Mouse (Mus musculus) right cerebral cortex, postnatal 25 days (tissue): Measurements from ENCODE around the gene Nav2.

Source experiments
- DNase-seq: peaks from one replicate; pipeline ENCODE4 v3.0.0; 2022

Nav2 gene

DNA sequence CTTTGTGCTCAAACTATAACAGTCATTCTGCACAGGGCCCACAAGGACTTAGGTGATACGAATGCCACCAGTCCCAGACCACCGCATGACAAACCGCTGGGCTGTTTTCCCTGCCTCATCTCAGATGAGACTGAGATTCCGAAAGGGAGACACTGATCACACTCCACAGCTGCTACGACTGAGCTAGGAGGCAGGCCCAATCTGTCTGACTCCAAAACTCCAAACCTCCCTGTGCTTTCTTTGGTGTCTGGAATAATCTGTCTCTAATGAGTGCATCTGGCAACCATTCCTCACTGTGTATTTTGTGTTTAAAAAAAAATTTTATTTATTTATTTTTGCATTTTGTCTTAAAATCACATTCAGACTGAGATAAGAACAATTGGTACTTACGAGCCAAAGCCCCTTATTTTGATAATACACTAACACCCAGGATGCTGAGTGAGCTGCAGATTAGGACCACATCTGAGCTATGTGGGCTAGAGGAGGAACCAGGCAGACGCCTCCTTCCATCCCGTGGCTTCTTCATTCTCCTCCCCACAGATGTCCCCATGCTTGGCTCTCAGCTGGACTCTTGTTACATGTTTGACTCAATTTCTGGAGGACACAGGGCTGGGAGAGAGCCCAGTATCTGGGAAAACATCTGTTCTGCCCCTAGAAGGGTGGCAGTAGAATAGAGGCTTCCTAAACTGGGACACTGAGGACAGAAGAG, 149.9 kb downstream of the Nav2 start:
- no peak for DNase-seq

DNA sequence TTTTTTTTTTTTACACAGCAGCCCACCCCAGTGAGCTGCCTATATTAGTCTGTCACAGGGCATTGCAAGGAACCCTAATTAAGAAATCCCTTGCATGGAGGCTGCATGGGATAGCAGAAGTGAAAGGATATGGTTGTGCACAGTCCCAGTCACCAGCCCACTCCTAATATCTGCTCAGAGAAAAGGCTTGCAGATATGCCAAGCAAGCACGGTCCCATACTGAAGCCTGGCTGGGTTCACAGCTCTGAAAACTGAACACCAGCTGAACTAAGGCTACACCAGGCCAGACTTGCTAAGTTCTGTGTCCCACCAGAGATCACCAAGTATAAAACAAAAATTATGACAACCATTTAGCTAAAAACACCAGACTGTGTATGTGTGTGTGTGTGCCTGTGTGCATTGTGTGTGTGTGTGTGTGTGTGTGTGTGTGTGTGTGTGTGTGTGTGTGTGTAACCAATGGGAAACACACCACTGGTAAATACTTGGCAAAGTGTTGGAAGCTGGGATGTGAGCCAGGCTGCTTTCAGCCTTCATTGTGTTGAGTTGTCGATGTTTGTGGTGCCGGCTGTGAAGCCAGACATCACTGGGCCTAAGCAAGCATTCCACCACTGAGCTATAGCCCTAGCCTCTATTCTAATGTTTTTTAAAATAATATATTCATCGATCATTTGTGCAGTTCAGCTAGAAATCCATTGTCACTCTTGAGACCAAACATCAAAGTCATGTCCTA, 156.4 kb downstream of the Nav2 start:
- DNase-seq: no peak

DNA sequence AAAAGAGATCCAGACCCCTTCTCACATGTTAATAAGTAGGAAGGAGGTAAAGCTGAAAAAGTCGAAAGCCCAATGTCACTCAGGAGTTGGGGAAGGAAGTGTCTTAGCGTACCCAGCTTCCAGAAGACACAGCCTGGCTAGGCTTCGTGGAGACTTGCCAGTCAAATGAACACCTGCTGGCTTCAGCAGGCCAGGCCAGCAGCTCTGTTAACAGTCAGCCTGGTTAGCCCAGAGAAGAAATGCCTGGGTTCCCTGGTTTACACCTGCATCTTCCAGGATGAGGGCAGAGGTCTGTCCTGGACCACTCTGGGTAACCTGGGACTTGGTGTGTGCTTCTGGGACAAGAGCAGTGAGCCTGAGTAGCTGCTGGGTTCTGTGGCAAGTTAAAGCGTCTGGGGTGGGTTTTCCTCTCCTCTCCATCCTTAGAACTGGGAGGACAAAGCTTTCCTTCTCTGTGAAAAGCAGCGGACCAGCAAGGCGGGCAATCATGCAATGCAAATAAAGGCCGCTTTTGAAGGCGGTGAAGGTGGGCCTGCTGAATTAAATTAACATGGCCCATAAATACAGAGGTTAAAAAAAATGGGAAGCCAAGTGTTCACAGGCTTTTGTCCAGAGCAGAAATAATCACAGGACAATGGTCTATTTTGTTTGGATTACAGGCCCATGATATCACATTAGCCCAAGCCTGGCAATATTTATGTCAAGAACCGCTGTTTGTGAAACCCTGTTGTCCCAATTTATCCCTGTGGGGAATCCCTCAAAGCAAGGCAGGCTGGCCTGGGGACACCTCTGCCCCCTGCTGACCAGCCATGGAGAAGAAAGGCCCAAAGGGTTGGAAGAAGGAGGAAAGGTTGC, 157.3 kb downstream of the Nav2 start:
- DNase-seq: no peak

DNA sequence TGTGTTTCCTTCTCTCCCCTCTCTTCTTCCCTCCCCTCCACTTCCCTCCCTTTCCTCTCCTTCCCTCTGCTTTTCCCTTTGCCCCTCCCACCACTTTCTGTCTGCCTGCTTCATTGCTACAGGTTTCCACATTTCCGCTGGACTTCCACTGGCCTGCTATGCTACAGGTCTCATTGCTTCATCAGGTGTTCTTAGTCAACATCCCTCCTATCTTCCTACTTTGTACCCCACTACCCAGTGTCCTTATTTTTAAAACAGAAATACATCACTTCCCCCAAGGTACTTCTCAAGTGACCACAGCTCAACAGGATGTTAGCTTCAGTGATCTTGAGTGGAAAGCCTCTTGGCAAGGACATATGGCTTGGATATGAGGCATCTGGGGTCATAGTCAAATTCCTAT, 158.3 kb downstream of the Nav2 start:
- DNase-seq: no peak

DNA sequence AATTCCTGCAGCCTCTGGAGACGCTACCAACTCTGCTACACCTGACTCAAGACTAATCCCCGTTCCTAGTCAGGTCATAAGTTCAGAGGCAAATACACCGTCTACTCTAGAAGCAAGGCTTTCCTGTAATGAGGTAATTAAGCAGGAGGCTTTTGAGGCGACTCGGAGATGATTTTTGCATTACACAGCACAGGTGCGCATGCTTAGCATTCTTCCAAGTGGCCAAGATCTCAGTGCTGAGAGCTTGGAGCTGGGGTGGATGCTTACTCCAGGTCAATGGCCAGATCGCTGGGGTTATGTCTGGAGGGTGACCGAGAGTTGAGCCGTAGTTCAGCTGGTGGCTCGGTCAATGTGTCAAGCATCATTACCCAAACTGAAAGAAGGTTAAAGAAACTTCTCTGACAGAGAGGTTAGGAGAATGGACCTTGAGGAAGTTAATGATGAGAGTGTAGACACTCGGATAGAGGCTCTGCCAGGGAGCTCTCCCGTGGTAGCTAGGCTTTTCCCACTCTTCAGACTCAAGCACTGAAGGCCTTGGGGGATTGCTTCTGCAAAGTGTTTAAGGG, 161.0 kb downstream of the Nav2 start:
- no peak for DNase-seq

DNA sequence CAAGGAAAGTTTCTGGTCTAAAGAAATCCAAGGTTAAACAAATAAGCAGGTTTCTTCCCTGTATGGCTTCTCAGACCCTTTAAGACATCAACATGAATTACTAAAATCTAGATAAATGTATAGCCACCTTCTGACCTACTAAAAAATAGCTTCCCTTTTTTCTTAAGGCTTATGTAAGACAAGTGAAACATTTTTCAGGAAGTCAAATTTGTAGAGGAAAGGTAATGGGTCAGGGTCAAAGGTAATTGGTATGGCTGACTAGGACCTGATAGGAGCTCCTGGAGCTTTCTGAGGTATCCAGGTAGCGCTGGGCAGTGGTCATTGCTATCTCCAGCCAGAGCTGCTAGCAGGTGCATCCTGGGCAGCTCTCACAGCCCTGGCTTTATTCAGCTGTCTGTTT, 162.1 kb downstream of the Nav2 start:
- no peak for DNase-seq

DNA sequence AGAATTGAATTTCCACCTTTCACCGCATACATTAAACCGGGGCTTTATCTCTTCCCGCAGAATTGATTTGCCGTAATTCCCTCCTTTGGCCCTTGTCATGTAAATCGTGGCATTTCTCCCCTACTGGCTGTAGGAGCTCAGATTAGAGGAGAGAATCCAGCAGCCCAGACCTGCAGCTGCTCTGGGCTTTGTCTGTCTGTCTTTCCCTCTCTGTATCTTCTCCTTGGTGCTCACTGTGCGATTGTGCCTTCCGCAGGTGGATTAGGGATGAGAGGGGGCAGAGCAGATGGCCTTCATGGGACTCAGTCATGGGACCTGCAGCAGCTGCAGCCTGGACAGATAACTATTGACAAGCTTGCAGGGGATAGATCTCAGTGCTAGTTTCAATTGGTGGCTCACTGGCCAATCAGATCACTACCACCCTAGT, 162.6 kb downstream of the Nav2 start:
- no peak for DNase-seq

DNA sequence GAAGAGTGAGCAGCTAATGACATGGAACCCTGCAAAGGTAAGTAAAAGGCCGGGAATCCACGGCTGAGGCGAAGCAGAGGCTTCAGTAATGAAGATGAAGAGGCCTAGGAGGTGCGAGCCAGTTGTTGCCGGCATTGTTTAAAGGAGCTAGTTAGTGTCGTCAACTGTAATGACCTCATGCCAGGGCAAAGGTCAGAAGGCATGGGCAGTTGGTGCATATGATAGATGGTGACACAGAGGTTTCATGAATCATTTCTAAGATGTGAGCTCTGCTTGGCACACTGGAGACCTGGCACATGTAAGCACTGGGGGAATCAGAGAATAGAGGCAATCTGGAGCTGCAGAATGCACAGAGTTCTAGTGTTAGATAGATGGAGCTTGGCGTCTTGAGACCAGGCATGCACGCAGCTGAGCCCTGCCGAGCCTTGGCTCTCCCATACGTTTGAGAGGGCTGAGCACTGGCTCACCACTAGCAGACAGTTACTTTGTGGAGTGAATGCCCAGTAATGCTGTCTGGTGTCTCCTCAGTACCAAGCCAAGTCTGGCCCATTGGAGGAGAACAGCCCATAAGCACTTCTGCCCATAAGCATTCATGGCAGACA, 166.9 kb downstream of the Nav2 start:
- DNase-seq: no peak

DNA sequence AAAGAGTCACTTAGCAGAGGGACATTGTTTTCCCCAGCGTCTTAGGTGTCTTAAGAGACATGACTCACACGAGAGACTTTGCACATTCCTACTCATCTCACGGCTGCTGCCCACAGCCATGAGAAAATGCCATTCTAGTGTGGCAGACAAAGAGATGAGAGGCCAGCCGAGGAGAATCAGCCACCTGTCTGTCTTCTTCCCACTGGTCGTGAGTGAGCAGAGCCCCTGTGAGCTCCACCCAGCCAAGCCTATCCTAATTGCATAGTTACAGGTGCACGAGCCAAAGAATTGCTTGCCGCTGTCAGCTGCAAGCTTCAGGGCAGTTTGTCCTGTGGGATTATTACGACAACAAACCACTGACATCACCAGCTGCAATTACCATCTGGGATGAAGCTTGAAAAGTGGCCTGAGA, 167.8 kb downstream of the Nav2 start:
- DNase-seq: peak; percentile 66

DNA sequence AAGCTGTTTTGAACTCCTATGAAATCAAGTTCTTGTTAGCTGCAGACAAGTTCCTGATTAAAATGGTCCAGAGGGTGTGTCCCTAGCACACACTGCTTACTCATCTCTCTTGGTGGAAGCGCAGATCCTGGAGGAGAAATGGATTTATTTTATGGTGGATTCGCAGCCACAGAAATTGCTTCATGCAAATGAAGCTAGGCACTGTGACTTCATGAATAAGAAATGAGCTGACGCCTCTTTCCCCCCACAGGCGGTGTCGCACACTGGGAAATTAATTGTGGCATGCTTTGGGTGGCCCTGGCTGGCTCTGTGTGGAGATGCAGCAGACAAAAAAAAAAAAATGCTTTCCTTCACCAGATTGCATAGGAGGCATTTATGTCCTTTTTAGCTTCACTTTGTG, 170.4 kb downstream of the Nav2 start:
- no peak for DNase-seq

DNA sequence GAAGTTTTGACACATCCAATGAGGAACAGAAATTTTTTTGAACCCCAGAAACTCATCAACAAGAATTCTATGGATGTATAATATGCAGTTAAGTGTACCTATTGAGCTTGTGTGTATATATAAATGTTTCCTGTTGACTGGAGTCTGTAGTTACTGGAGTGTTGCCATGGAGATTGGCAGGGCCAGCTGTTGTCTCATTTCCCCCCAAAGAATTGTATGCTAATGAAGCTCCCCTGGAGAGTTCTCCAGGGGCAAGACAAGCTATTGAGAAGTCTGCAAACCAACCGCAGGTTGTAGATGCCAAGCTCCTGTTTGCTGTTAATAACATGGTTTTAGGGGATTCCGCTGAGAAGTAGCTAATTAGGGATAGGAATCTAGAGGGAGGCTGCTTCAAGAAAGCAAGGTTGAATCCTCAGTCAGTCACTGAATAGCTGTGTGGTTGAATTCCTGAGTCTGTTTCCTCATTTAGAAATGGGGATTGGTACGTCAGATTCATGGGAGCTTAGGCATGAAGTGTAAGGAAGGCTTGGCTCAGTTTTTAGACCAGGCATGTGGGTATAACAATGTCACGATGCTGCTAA, 174.2 kb downstream of the Nav2 start:
- DNase-seq: no peak

DNA sequence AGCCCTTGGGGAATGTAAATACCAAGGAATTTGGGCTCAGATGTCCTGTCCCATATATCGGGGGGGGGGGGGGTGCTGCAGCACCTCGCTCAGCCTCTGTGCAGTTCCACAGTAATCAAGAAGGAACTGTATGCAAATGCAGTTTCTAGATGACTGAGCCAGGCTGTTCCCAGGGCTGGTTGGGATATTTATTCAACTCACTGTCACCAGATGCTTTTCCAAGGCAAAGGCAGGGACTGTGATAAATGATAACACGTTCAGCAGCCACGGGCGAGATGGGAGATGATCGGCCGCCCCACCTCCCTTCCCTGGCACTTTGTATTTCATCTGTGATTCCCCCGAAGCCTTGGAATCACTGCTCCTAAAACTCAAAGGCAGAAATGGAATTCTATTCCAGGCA, 176.3 kb downstream of the Nav2 start:
- no peak for DNase-seq

DNA sequence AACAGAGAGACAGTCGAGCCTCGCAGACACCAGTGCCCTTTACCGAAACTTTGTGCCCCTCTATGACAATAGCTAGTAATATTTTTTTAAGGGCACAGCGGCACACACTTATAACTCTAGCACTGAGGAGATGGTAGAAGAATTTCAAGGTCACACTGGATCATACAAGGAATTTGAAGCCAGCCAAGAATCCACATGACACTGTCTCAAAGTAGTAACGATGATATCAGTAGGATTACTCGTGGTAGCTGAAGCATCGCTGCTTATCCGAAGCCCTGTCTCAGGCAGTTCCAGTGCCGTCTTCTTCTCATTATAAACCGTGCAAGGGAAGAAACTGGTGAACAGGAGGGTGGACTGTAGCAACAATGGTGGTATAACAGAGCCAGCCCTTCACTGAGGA, 177.2 kb downstream of the Nav2 start:
- no peak for DNase-seq

DNA sequence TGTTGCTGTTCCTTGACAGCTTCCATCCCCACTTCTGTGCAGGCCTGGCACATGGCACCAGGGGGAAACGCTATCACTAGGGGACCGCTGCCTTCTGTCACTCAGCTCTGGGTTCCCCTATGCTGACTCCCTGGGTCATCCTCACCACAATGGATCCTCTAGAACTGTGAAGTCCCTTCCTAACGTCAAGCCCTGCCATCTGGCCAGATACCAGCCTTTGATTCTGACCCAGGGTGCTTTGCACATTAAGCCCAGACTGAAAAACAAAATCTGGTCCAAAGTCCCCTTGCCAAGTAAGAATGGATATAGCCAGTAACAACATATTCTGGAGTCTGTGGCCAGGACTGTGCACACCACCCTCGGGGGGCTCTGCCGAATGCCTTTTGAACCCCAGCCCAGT, 178.6 kb downstream of the Nav2 start:
- no peak for DNase-seq

DNA sequence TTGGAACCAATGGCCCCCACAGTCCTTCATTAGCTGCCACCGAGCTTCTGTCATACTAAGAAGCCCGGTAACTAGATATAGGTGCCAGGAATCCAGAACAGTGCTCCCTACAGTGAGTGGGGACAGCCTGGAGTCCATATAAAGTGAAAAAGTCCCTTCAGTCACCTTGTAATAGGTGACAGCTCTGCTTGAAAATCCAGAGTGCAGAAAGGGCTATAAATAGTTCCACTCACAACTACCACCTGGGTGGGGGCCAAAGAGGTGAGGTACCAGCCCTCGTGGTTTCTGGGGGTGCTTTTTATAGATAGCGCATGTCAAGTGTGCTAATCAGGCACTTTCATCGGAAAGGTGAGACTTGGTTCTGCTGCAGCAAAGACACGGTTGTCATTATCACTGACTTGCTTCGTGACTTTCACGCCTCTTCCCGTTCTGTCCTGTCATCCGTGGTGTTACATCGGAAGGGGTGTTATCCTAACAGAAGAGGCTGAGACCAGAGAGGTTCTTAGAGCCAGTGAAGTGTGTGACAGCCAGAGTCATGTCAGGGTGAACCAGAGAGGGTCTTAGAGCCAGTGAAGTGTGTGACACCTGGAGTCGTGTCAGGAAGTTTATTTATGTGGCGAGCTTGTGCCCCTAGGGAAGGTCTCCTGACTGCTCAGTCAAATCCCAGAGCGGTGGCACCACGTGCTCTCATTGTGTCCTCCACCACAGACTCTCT, 179.8 kb downstream of the Nav2 start:
- no peak for DNase-seq

DNA sequence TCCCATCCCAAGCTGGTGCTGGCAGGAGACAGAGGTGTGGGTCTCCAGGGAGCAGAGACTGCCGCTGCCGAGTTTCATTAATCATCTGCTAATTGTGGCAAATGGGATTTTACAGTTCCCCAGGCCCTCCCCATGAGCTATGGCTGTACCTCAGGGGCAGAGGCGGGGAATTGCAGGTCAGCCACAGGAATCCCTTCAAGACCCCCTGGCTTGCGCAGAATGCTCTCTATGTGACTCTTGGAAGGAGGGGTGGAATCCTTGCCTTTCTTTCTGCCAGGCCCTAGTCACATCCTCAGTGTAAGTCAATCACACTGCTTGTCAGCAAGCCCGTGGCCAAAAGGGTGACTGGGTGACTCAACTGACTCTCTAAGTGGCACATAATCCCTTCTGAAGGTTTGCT, 182.9 kb downstream of the Nav2 start:
- DNase-seq: no peak

DNA sequence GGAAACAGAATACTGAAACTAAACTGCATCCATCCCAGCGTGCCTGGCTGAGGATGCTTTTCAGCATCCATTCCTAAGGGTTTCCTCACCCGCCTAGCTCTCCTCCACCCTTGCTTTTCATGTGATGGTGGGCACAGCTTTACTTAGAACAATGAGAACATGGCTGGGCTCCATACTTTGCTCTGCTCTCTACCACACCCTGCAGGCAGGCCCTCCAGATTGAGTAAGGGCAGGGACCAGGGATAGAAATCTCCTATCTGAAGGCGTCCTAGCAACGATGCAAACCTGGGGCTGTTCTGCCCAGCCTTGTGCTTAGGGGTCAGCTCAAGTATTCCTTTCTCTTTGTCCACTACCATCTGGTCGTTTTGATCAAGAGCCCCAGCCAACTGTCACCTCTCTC, 183.4 kb downstream of the Nav2 start:
- DNase-seq: no peak

DNA sequence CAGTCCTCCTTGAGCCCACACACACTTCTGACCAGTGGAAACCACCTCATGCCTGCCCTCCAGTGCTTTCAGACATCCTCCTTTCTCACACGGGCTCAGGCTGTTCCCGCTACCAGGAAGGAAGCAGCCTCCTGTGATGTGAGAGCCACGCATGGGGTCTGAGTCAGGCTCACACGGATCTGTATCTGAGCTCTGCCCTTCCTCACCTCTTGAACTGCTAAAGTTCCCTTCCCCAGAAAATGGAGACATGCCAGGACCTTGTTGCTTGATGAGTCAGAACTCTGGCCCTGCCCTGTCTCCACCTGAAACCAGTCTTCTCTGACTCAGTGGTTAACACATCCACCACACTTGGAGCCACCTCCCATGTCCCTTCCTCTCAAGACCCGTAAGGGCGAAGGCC, 185.1 kb downstream of the Nav2 start:
- no peak for DNase-seq

DNA sequence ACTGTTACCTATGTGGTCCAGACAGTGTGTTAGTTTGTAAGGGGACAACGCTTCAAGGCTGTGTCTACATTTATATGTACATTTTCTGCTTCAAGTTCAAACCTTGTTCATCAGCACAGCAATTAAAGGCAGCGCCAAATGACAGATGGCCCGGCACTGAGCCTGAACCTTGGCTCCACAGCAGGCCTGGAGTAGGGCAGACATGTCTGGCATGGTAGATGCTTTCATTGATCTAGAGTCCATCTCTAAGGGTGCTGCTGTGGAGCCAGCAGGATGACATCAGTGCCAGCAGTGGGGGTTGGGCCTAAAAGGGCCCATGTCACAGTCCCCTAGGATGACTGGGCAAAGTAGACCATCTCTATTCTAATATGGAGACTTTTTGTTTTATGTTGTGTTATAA, 186.0 kb downstream of the Nav2 start:
- DNase-seq: no peak

DNA sequence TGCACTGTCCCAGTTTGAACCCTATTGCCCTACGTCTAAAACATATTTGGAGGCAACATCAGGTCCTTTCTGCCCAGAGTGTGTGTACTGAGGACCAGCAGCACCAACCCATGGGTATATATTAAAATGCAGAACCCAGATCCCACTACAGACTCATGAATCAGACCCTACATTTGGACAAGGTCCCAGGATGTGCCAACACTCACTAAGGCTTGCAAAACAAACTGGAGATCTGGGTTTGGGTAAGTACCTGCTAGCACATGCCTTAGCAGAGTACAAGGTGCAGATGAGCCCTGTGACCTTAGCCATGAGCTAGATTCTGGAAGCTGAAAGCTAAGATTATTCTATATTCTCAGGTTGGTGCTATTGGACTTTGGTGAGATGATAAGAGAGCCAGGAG, 192.8 kb downstream of the Nav2 start:
- DNase-seq: no peak

DNA sequence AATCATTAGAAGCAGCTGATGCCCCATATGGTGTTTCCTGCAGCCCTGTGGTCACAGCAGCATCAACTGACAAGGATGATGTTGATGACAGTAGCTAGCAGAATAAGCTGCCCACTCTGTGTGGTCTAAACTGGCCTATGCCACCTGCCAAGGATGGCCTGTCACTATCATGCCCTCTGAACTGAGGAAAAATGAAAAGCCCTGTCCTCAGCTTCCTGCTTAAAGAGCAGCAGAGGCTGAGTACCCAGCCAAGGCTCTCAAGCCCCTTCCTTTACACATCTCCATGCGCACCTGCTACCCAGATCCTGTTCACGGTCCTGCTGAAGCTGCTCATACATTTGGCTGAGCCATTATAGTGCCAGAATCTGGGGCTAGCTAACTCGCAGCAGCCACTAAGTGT, 193.7 kb downstream of the Nav2 start:
- no peak for DNase-seq

DNA sequence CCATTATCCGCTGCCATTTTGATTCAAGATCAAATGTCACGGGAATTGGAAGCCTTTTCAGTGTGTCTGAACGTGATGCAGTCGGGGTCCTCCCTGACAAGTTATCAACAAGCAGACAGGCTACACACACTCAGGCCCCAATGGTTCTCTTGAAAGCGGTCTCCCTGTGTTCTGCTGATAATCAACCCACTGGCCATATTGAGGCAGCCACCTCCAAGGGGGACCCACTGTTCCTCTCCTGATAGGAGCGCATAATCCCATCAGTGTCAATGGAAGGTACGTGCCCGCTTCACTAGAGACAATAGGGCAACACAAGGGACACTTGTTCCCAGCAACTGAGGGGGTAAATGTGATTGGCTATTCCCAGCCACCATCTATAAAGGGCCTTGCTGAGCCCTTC, 195.9 kb downstream of the Nav2 start:
- no peak for DNase-seq
